Mouse (Mus musculus): Measurements from ENCODE around the gene Degs1.
"Not testable (repeated sequence)": the region's sequence is repeated elsewhere in the genome, so short reads cannot be mapped to it uniquely, and the experiment has no call there.

Degs1 gene

GRCm38 (mm10) chr1:182282091-182283075 lies at the start of gene Degs1:
Gene Degs1 (minus strand): TSS chr1:182282804.
- peak; percentile 76 for DNase-seq (ENCODE audit: low read depth)

DNA sequence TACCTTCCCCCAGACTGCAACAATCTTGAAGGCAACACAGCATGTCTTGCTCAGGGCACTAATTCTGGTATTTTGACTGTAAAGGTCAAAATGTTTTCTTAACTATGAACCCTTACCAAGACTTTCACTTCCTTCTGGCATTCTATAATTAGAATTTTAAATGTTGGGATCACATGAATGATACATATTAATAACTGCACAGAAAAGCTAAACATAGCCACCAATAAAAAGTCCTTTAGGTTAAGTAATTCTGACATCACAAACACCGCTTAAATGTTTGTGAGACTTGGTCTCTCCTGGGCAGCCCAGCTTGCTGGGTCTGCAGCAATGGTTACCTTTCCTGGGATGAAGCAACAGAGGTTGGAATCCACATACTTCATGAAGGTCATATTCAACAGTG lies 43.3 kb upstream of the Degs1 start:
- DNase-seq (ENCODE audit: low read depth), result no peak

DNA sequence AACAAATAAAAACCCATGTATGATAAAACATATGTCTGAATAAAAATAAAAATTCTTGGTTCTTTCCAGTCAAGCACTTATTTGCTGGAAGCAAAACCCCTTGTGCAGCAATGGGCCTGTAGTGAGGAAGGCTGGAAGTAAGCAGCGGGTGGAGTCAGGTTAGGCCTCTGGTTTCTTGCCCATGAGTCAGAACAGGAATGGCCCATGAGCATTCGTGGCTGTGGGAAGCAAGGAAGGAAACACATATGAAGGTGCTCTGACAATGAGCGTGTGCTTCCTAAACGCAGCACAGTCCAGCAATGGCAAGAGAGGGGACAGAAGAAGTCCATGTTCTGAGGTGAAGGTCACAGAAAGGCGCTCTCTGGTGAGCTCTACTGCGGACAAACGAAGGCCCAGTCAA lies 41.9 kb upstream of the Degs1 start:
- DNase-seq (ENCODE audit: low read depth), result no peak

- no peak for DNase-seq (ENCODE audit: low read depth)
Measured at GRCm38 (mm10) chr1:182323139-182323538, 40.5 kb upstream of the Degs1 start.

DNA sequence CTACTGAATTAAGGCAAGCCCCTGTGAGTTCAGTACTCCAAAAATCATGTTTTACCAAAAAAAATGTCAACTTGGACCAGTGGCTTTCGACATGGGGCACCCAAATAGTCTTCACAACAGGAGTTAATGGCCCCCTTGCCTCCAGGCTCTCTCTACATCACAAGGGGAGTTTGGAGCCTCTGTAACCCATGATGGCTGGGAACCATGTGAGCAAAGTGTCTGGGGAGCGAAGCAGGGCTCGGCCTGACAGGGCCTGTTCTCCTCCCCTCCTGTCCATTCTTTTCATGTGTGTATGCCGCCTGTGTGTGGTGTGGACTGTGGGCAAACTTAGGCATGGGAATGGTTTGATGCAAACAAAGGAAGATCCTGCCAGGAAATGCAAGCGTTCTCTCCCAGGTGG lies 31.6 kb upstream of the Degs1 start:
- DNase-seq (ENCODE audit: low read depth), result no peak

- DNase-seq (ENCODE audit: low read depth), result no peak
Measured at GRCm38 (mm10) chr1:182313181-182313580, 30.6 kb upstream of the Degs1 start.

DNA sequence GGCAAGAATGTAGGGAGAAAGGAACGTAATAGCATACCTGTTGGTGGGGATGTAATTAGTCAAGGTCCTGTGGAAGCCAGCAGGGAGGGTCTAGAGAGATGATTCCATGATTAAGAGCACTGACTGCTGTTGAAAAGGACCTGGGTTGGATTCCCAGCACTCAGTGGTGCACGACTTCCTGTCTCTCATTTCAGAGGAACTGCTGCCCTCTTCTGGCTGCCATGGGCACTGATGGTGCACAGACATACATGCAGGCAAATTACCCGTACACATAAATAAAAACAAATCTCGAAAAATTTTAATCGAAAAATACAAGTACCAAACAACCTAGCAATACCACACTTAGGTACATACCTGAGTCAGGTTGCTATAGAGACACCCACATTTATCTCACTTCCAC lies 28.8 kb upstream of the Degs1 start:
- DNase-seq (ENCODE audit: low read depth), result no peak

GRCm38 (mm10) chr1:182310316-182310715 lies 27.7 kb upstream of the Degs1 start:
- no peak for DNase-seq (ENCODE audit: low read depth)

DNA sequence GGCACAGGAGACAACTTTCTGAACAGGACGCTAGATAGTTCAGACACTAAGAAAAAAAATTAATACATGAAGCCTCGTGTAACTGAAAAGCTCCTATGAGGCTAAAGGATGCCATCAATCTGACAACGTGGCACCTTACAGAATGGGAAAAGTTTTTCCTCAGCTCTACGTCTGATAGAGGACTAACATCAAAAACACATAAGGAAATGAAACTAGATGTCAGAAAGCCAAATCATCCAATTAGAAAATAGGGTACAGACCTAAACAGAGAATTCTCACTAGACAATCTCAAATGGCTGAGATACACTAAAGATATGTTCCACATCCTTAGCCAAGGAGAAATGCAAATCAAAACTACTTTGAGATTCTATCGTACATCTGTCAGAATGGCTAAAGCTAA lies 26.8 kb upstream of the Degs1 start:
- DNase-seq (ENCODE audit: low read depth), result no peak

DNA sequence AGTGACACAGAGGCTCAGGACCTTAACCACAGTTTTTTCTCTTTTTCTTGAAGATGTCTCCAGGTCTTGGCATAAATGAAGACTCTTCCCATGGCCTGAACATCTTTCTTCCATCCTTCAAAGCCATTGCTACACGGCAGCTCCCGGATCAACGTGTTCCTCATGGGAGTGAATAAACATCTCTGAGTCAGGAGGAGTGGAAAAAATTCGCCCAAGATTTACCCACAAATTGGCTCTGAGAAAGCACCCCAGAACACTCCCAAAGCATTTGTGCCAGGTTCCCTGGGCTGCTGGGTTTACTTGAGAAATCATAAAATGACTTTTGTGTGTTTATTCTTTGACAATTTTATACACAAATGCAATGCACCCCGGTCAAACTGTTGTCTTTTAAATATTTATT lies 20.3 kb upstream of the Degs1 start:
- DNase-seq (ENCODE audit: low read depth), result no peak

- no peak for DNase-seq (ENCODE audit: low read depth)
Measured at GRCm38 (mm10) chr1:182302176-182302870, 19.7 kb upstream of the Degs1 start.

DNA sequence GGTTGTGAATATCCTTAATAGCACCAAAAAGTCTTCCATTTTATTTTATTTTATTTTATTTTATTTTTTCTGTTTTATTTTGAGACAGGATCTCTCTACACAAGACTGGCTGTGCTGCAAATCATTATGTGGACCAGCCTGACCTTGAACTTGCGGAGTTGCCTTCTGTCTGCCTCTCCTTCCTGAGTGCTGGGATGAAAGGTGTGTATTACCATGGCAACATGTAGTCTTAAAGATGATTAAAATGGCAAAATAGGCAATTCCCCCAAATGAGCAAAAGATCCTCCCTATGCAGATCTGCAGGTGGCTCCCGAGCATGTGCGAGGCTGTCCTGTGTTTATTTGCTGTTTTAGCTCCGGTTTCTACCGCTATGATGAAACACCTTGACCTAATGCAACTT lies 15.2 kb upstream of the Degs1 start:
- DNase-seq (ENCODE audit: low read depth), result no peak

GRCm38 (mm10) chr1:182297246-182297645 lies 14.6 kb upstream of the Degs1 start:
- no peak for DNase-seq (ENCODE audit: low read depth)

- no peak for DNase-seq (ENCODE audit: low read depth)
Measured at GRCm38 (mm10) chr1:182296816-182297215, 14.2 kb upstream of the Degs1 start.

DNA sequence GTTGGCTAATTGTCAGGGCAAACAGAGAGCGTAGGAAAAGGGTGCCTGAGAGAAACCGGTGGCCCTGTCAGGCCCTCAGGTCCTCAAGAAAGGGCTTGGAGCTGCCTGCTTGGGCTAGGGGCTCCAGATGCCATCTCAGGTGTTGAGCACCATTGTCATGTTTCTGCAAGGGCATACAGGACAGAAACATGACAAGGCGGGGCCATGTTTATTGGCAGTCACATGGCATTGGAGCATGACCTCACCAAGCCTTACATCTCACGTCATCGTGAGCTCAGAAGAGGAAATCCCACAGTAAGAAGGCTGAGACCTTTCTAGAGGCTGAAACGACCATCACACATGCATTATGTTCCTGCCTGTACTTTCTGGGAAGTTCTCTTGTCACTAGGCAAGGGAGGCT lies 13.5 kb upstream of the Degs1 start:
- DNase-seq (ENCODE audit: low read depth), result no peak

- DNase-seq (ENCODE audit: low read depth), result no peak
Measured at GRCm38 (mm10) chr1:182292291-182292690, 9.7 kb upstream of the Degs1 start.

DNA sequence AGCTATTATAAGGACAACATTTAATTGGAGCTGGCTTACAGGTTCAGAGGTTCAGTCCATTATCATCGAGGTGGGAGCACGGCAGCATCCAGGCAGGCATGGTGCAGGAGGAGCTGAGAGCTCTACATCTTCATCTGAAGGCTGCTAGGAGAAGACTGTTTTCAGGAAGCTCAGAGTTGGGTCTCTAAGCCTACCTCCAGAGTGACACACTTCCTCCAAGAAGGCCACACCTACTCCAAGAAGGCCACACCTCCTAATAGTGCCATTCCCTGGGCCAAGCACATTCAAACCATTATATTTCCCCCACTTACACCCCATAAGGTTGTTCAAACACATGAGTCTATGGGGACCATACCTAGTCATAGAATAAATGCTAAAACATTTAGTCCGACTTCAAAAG lies 8.1 kb upstream of the Degs1 start:
- DNase-seq (ENCODE audit: low read depth), result not testable (repeated sequence)

- DNase-seq (ENCODE audit: low read depth), result no peak
Measured at GRCm38 (mm10) chr1:182289781-182290180, 7.2 kb upstream of the Degs1 start.

- no peak for DNase-seq (ENCODE audit: low read depth)
Measured at GRCm38 (mm10) chr1:182288601-182289000, 6.0 kb upstream of the Degs1 start.

- DNase-seq (ENCODE audit: low read depth), result no peak
Measured at GRCm38 (mm10) chr1:182287781-182288180, 5.2 kb upstream of the Degs1 start.

DNA sequence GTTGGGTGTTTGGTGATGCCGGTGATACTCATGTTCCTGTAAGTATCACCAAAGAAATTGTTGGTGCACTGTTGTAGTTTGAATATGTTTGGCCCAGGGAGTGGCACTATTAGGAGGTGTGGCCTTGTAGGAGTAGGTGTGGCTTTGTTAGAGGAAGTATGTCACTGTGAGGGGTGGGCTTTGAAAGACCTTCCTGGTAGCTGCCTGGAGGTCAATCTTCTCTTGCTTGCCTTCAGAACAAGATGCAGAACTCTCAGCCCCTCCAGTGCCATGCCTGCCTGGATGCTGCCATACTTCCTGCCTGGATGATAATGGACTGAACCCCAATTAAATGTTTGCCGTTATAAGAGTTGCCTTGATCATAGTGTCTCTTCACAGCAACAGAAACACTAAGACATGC lies 2.2 kb upstream of the Degs1 start:
- DNase-seq (ENCODE audit: low read depth), result no peak

DNA sequence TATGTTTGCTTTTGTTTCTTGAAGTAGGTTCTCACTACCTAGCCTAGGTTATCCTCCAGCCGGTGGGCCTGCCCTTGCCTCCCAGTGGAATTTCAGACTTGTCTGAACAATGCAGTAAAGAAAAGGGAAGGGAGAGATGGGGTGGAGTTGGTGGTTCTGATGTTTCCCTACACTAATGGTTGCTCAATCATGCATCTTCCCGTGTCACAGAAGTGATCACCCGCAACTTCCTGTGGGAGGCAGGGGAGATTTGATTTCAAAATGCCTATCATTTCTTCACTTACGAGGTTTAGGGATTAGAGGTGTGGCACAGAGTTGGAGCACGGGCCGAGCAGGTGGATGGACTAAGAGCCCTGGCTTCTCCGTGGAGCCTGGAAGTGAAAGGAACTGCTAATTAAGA lies 627 bp upstream of the Degs1 start:
- DNase-seq (ENCODE audit: low read depth), result no peak

DNA sequence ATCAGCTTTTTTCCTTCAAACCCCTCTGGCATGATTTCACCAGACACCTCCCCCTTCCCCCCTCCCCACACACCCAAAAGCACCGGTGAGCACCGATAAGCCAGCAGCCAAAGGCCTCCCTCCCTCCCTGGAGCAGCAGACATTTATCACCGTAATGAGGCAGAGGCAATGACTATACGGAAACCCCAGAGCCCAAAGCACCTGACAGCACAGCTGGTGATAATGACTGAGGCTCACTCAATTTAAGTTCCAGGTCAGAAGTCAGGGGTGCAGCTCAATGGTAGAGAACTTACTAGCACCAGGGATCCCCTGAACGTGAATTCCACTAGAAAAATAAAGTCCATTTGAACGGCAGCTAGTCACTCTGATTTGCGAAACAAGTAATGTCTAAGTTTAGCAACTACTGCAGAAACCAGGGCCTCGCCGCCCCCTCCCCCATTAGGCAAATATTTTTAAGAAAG lies 1.3 kb downstream of the Degs1 start:
- DNase-seq (ENCODE audit: low read depth), result no peak

Measured in c-Kit-positive CD71-negative TER-119-negative erythroid progenitor cells, embryonic 14.5 days (primary cell).